Mouse (Mus musculus) limb, embryonic 15.5 days (tissue): ENCODE results near the gene Pex7. TPM values are rescaled to one million over a fixed set of nuclear protein-coding genes. Genes with fewer than 3 reads are reported as not detected.

Experiments
- ATAC-seq: fragments of 200-750 bp; cut with Nextera tagmentation; 2 replicates; pipeline ENCODE4 v1.8.0; 2017; ENCODE audit warnings: low read depth, moderate TSS enrichment; ENCODE audit not compliant: insufficient number of reproducible peaks, low FRiP score, low TSS enrichment
- H3K27ac ChIP-seq: fragments of 300-500 bp; sonication (generic); 2 replicates; pipeline ENCODE4 v1.5.1; 2015; ENCODE audit warnings: moderate library complexity, mild to moderate bottlenecking, inconsistent platforms
- H3K27me3 ChIP-seq: fragments of 300-500 bp; sonication (generic); 2 replicates; pipeline ENCODE4 v1.6.1; 2015; ENCODE audit warnings: inconsistent platforms
- H3K36me3 ChIP-seq: fragments of 300-500 bp; sonication (generic); 2 replicates; pipeline ENCODE4 v1.6.1; 2015; ENCODE audit warnings: inconsistent platforms
- H3K4me1 ChIP-seq: fragments of 300-500 bp; sonication (generic); 2 replicates; pipeline ENCODE4 v1.6.1; 2015; ENCODE audit warnings: inconsistent platforms
- H3K4me2 ChIP-seq: fragments of 300-500 bp; sonication (generic); 2 replicates; pipeline ENCODE4 v1.6.1; 2015; ENCODE audit warnings: mild to moderate bottlenecking, inconsistent platforms
- H3K4me3 ChIP-seq: fragments of 300-500 bp; sonication (generic); 2 replicates; pipeline ENCODE4 v1.5.1; 2015; ENCODE audit warnings: mild to moderate bottlenecking, inconsistent platforms
- H3K9ac ChIP-seq: fragments of 300-500 bp; sonication (generic); 2 replicates; pipeline ENCODE4 v1.6.1; 2015; ENCODE audit warnings: inconsistent platforms
- H3K9me3 ChIP-seq: fragments of 300-500 bp; sonication (generic); 2 replicates; pipeline ENCODE4 v1.6.1; 2016; ENCODE audit warnings: inconsistent platforms
- WGBS: fragments of 180-500 bp; shearing (Covaris S2); methylation state at CpG from one replicate; pipeline ENCODE4 v1.1.7; 2015; 5-methylcytosine and 5-hydroxymethylcytosine counted together
- polyA plus RNA-seq: library from polyadenylated mRNA; unstranded; fragments of >200 nt; fragmentation: Nextera tagmentation; extraction: Ambion mirVana; gene quantifications from 2 replicates; pipeline ENCODE4 v1.2.1, GENCODE M21; 2015

The Pex7 gene
- polyA plus RNA-seq, result 24.9 and 28.2 TPM in 2 replicates

DNA sequence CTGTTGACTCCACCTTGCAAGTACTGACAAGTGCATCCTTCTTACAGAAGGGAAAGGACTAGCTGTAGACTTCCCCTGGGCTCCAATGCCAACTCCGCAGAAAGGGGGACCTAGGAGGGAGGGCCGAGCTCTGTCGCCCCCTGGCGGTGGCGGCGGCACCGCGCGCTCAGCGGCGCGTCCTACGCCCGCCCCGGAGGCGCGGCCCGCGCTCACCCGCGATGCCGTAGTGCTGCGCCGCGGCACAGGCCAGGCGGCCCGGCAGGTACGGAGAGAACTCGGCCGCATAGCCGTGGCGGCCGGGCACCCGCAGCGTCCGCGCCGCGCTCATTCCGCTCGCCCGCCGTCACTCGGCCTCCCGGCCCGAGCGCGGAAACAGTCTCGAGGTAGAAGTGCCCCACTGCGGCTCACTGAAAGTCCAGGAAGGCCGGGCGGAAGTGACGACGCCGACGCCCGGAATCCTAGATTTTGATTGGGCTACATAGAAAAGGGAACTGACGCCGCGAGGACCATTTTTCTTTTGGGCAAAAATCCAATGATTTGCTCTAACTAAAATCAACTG, at the start of gene Pex7:
Gene Pex7, minus strand, starts transcription at position 444 of the 559 bp plus-strand sequence.
- under 1% methylated on average over 60 of the region's 60 CpGs for WGBS
- ATAC-seq, result peak; percentile 95

DNA sequence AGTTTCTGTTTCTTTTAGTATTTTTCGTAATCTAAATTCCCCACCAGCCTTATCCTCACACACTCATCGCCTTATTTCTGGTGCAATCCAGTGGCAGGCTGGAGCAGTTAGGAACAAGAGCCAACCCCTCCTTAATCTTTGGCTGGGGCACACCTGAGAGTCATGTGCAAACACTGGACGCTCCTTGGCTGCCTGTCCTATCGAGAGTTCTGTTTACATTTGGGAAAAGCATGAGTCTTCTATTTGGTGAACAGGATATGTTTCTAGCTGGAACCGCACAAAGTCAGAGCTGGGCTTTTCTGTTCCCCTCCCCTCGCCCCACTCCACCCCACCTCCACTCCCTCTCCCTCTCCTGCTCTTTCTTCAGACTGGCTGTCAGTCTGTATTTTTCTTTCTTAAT, 49.3 kb upstream of the Pex7 start:
- ATAC-seq, result no peak
- Histone ChIP-seq H3K4me3 (no peak overlapping the region), H3K9ac (no peak overlapping the region), H3K4me2 (no peak overlapping the region), H3K9me3 (no peaks in the 10 kb centered on the region), H3K4me1 (0 out of 2 replicates have a peak, but pooled peaks cover 3% of the 10 kb centered on the region), H3K27me3 (no peaks in the 10 kb centered on the region), H3K27ac (no peak overlapping the region), H3K36me3 (no peaks in the 10 kb centered on the region)
- WGBS, result 61% methylated on average over 6 of the region's 6 CpGs

More for the DNA sequence above, at the start of gene Pex7:
- H3K9ac ChIP-seq, result peak within 1 kb of the TSS; percentile 87
- peak within 1 kb of the TSS; percentile 35 for H3K4me2 ChIP-seq
- H3K36me3 ChIP-seq, result no peaks in the 10 kb centered on the region
- H3K27me3 ChIP-seq, result no peaks in the 10 kb centered on the region
- peak within 1 kb of the TSS; percentile 80 for H3K4me3 ChIP-seq
- H3K4me1 ChIP-seq, result no peaks in the 10 kb centered on the region
- H3K27ac ChIP-seq, result peak within 1 kb of the TSS; percentile 98
- no peaks in the 10 kb centered on the region for H3K9me3 ChIP-seq

DNA sequence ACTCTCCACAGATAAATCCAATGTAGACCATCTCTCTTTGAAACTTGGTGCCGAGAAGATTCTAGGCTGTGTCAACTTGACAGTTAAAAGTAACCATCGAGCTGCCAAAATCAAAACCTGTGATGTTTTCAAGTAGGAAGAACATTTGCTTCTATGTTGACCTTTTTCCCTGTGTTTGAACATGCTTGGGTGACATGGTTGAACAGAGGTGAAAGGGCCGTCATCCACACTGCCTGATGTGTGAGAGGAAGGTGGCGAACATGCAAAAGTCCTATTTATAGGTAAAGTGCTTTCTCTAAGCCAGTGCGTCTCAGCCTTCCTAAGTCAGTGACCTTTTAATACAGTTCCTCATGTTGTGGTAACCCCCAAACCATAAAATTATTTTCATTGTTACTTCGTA, 48.3 kb upstream of the Pex7 start:
- H3K4me1 ChIP-seq, result 0 out of 2 replicates have a peak, but pooled peaks cover 3% of the 10 kb centered on the region
- WGBS, result 86% methylated on average over 6 of the region's 6 CpGs
- H3K4me3 ChIP-seq, result no peak overlapping the region
- H3K9ac ChIP-seq, result no peak overlapping the region
- no peak for ATAC-seq
- H3K27ac ChIP-seq, result no peak overlapping the region
- no peaks in the 10 kb centered on the region for H3K27me3 ChIP-seq
- H3K4me2 ChIP-seq, result no peak overlapping the region
- H3K36me3 ChIP-seq, result no peaks in the 10 kb centered on the region
- no peaks in the 10 kb centered on the region for H3K9me3 ChIP-seq

DNA sequence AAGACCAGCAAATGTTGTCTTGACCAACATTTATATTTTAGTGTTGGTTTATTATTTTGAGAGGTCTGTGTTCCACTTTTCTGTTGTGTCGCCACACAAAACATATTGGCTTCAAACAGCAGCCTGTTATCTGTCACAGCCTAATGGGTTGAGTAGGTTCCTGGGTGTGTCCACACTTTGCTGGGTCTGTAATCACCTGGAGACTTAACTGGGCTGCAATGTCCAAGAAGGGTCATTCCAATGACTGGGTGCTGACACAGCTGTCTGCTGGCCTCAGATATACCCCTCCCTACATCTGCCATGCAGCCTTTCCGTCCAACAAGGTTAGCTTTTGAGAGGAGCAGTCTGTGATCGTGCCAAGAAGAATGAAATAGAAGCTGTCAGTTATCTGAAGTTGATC, 47.1 kb upstream of the Pex7 start:
- Histone ChIP-seq H3K27ac (no peak overlapping the region), H3K27me3 (no peaks in the 10 kb centered on the region), H3K36me3 (no peaks in the 10 kb centered on the region), H3K4me1 (0 out of 2 replicates have a peak, but pooled peaks cover 3% of the 10 kb centered on the region), H3K9ac (no peak overlapping the region), H3K9me3 (no peaks in the 10 kb centered on the region), H3K4me2 (no peak overlapping the region), H3K4me3 (no peak overlapping the region)
- WGBS, result 76% methylated on average over 3 of the region's 3 CpGs
- no peak for ATAC-seq

DNA sequence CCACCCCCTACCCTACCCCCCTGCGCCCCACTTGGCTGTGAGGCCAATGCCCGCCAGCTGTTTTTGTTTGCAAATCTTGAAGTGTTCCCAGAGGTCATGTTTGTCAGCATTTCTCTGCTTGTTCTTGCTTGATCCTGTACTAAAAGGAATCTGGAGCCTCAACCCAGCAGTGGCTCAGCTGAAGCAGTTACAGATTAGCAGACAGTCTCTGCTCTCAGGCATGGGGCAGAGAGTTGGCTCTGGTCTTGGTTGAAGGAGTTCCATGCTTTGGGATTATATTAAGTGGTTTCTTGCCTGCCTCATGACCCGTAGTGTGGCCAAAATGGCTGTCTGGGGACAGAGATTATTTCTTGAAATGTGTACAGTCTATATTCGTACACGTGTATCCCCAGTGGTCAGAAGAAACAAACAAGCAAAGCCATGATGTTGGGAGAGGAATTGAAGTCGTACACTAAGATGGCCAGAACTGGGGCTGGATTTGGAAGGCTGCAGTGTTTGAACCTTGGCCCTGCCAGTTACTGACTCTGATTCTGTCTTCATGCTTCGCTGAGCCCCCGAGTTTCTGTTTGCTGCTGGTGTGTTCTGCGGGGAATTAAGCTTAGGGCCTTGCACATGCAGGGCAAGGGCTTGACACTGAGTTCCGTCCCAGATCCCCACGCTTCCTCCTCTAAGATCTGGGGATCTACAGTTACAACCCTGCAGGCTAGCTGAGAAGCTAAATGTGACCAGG, 45.7 kb upstream of the Pex7 start:
- no peak overlapping the region for H3K4me2 ChIP-seq
- H3K9ac ChIP-seq, result no peak overlapping the region
- H3K27ac ChIP-seq, result no peak overlapping the region; the same call in 1 of the 2 replicates
- H3K4me1 ChIP-seq, result 0 out of 2 replicates have a peak, but pooled peaks cover 3% of the 10 kb centered on the region
- WGBS, result 85% methylated on average over 11 of the region's 11 CpGs
- H3K36me3 ChIP-seq, result no peaks in the 10 kb centered on the region
- no peak overlapping the region for H3K4me3 ChIP-seq
- no peaks in the 10 kb centered on the region for H3K9me3 ChIP-seq
- H3K27me3 ChIP-seq, result no peaks in the 10 kb centered on the region
- ATAC-seq, result no peak

DNA sequence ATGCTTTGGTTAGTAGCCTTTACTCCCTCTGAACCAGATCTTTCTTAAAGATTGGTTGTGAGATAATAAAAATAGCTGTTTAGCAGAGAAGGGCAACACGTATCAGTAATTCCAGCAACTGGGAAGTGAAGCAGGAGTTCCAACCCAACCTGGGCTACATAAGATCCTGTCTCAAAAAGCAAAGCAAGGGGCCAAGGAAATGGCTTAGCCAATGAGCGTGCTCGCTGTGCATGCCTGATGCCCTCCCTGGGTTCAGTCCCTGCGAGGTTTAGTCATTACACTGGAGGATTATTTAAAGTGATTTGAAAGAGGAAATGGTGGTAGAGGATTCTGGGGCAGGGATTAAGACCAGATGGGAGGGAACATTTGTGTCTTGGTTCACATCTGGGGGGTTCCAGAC, 41.6 kb upstream of the Pex7 start:
- H3K4me2 ChIP-seq, result no peak overlapping the region
- H3K27me3 ChIP-seq, result no peaks in the 10 kb centered on the region
- no peak overlapping the region for H3K9ac ChIP-seq
- no peak for ATAC-seq
- 75% methylated on average over 4 of the region's 4 CpGs for WGBS
- no peaks in the 10 kb centered on the region for H3K4me1 ChIP-seq
- H3K27ac ChIP-seq, result no peak overlapping the region
- H3K4me3 ChIP-seq, result no peak overlapping the region
- H3K9me3 ChIP-seq, result no peaks in the 10 kb centered on the region
- no peaks in the 10 kb centered on the region for H3K36me3 ChIP-seq

DNA sequence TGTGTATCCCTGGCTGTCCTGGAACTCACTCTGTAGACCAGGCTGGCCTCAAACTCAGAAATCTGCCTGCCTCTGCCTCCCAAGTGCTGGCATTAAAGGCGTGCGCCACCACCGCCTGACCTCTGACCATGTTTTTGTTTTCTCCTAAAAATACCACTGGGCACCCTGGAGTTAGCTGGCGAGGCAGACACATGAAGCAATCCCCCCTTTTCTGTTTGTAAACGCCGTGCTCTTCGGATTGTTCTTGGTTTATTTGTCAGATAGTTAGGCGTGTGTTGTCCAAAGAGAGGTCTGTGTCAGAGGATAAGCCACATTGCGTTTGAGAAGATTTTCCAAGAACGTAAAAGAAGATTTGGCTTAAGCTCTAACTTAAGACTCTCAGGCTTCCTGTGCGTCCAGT, 40.9 kb upstream of the Pex7 start:
- WGBS, result 89% methylated on average over 11 of the region's 11 CpGs
- Histone ChIP-seq H3K4me3 (no peak overlapping the region), H3K4me2 (no peak overlapping the region), H3K36me3 (no peaks in the 10 kb centered on the region), H3K27me3 (no peaks in the 10 kb centered on the region), H3K4me1 (no peaks in the 10 kb centered on the region), H3K9ac (no peak overlapping the region), H3K27ac (no peak overlapping the region), H3K9me3 (no peaks in the 10 kb centered on the region)
- no peak for ATAC-seq

DNA sequence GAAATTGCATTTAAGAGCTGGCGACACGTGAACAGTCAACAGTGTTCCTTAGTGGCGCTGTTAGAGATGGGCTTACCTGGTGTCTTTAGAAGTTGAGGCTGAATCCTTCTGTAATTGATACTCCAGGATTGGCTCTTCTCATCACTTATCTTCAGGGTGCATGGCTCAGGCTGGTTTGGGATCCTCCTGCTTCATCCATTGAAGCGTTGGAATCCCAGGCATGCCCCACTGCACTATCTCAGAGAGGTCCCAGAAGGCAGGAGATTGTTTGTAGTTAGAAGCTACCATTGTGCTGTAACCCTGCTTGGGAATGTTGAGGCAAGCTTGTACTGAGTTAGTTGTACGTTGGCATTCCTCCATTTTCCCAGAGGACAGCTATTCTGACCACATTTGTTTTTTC, 40.4 kb upstream of the Pex7 start:
- H3K27ac ChIP-seq, result no peak overlapping the region
- no peaks in the 10 kb centered on the region for H3K36me3 ChIP-seq
- no peaks in the 10 kb centered on the region for H3K4me1 ChIP-seq
- H3K9me3 ChIP-seq, result no peaks in the 10 kb centered on the region
- WGBS, result 92% methylated on average over 5 of the region's 5 CpGs
- H3K9ac ChIP-seq, result no peak overlapping the region
- H3K4me3 ChIP-seq, result no peak overlapping the region
- no peak for ATAC-seq
- H3K27me3 ChIP-seq, result no peaks in the 10 kb centered on the region
- no peak overlapping the region for H3K4me2 ChIP-seq

DNA sequence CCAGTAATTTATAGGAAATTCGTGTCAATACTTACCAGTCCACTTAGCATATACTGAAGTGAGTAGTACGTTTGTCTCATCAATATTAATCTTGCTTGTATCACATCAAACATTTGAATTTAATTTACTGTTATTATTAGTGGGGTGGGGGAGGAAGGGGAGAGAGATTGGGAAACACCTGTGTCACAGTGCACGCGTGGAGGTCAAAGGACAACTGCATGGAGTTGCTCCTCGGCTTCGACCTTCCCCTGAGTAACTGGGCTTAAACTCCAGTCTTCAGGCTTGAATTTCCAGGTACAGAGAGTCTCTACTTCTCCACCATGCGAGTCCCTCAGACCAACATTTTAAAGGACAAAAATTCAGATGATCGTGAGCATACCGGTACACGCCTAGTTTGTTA, 40.0 kb upstream of the Pex7 start:
- no peak overlapping the region for H3K4me2 ChIP-seq
- no peaks in the 10 kb centered on the region for H3K36me3 ChIP-seq
- H3K4me3 ChIP-seq, result no peak overlapping the region
- H3K9me3 ChIP-seq, result no peaks in the 10 kb centered on the region
- H3K4me1 ChIP-seq, result no peaks in the 10 kb centered on the region
- H3K27ac ChIP-seq, result no peak overlapping the region
- WGBS, result 87% methylated on average over 10 of the region's 10 CpGs
- H3K27me3 ChIP-seq, result no peaks in the 10 kb centered on the region
- H3K9ac ChIP-seq, result no peak overlapping the region
- no peak for ATAC-seq

DNA sequence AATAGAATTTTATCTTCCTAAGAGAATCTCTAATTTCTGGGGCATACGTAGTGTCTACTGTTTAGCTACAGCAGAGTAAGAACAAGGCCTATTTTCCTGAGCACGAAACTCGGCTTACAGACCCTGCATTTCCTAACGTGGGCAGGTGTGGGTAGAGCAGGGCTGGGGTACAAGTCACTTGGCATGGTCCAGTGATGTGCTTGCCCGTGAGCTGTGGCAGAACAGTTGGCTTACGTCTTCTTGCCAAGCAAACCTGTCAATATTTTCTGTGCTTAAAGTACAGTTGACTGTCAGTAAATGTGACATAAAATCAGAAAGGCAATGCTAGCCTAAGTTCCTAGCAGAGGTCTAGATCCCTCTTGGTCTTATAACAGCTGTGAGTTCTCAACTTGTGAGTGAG, 39.2 kb upstream of the Pex7 start:
- 85% methylated on average over 6 of the region's 6 CpGs for WGBS

DNA sequence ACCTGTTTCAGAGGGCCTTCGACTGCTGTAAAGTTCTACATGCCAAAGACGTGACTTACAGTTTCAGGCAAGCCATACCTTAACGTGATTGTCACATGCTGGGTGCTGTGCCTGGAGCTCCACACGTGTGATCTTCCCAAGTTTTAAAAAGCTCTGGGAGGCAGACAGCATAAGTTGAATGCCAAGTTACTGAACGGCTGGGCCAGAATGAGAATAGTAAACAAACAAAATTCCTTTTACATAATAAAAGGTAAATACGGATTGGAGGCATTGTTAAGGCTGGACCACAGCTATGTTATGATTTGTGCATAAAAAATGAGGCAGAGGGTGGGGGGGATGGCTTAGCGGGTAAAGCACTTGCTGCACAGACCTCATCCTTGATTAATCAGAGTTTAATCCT, 38.2 kb upstream of the Pex7 start:
- H3K36me3 ChIP-seq, result no peaks in the 10 kb centered on the region
- no peak overlapping the region for H3K4me3 ChIP-seq
- no peak overlapping the region for H3K9ac ChIP-seq
- no peak overlapping the region for H3K4me2 ChIP-seq
- H3K9me3 ChIP-seq, result no peaks in the 10 kb centered on the region
- no peak overlapping the region for H3K27ac ChIP-seq
- WGBS, result 59% methylated on average over 7 of the region's 7 CpGs
- no peaks in the 10 kb centered on the region for H3K27me3 ChIP-seq
- no peak for ATAC-seq
- no peaks in the 10 kb centered on the region for H3K4me1 ChIP-seq

More for the DNA sequence above, 39.2 kb upstream of the Pex7 start:
- ATAC-seq, result no peak
- Histone ChIP-seq H3K4me1 (no peaks in the 10 kb centered on the region), H3K27ac (no peak overlapping the region), H3K4me3 (no peak overlapping the region), H3K36me3 (no peaks in the 10 kb centered on the region), H3K9me3 (no peaks in the 10 kb centered on the region), H3K27me3 (no peaks in the 10 kb centered on the region), H3K9ac (no peak overlapping the region), H3K4me2 (no peak overlapping the region)

DNA sequence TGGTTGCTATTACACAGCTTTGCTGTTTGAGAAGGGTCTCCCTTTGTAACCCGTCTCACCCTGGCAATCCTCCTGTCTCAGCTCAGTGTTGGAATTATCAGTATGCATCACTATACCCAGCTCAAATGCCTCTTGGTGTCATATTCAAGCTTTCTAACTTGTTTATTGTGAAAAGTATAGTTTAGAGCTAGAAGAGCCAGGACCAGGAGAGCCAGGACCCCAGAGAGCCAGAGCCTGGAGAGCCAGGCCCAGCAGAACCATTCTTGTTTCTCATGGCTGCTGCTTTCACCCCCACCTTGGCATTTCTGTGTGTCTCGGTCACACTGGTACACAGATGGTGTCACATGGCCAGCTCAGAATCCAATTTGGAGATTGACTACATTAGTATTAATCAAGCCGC, 35.1 kb upstream of the Pex7 start:
- Histone ChIP-seq H3K9me3 (no peaks in the 10 kb centered on the region), H3K27ac (no peak overlapping the region), H3K36me3 (no peaks in the 10 kb centered on the region), H3K9ac (no peak overlapping the region), H3K4me2 (no peak overlapping the region), H3K4me1 (peaks cover 4% of the 10 kb centered on the region; the same call in 1 of the 2 replicates), H3K27me3 (no peaks in the 10 kb centered on the region), H3K4me3 (no peak overlapping the region)
- 92% methylated on average over 3 of the region's 3 CpGs for WGBS
- no peak for ATAC-seq
